Mouse (Mus musculus) olfactory bulb, adult 2 months (tissue): ENCODE data around the gene Spag8. TPM values are rescaled to one million over a fixed set of nuclear protein-coding genes. Genes with fewer than 3 reads are reported as not detected.
A peak's percentile ranks its signal among the peaks of the same experiment; 100 is the strongest.

Experiments used
- H3K27ac ChIP-seq: fragments of 200-500 bp; 2 replicates; pipeline ENCODE4 v1.5.1; 2012; ENCODE audit warnings: low read depth, low read length; ENCODE audit not compliant: insufficient read depth
- H3K4me1 ChIP-seq: fragments of 200-500 bp; 2 replicates; pipeline ENCODE4 v1.6.1; 2012; ENCODE audit warnings: low read length; ENCODE audit not compliant: control insufficient read depth, insufficient read depth
- H3K4me3 ChIP-seq: fragments of 200-500 bp; 2 replicates; pipeline ENCODE4 v1.5.1; 2012; ENCODE audit warnings: mild to moderate bottlenecking, low read depth, low read length, moderate library complexity; ENCODE audit not compliant: insufficient read depth
- CTCF ChIP-seq: fragments of 200-500 bp; IDR thresholded peaks from 2 replicates; pipeline ENCODE4 v1.5.1; 2012; ENCODE audit warnings: low read depth, mild to moderate bottlenecking, low read length, moderate library complexity; ENCODE audit not compliant: insufficient read depth
- POLR2A ChIP-seq: fragments of 200-500 bp; IDR thresholded peaks from 2 replicates; pipeline ENCODE4 v1.6.1; 2012; ENCODE audit warnings: mild to moderate bottlenecking, low read depth, low read length, moderate library complexity; ENCODE audit not compliant: insufficient read depth
- WGBS: fragments of 180-500 bp; shearing (Covaris S2); methylation state at CpG from one replicate; pipeline ENCODE4 v1.1.7; 2018; 5-methylcytosine and 5-hydroxymethylcytosine counted together
- polyA plus RNA-seq: library from polyadenylated mRNA; stranded (reverse); fragments of >200 nt; gene quantifications from 2 replicates; pipeline ENCODE4 v1.2.4, GENCODE M21; 2012; ENCODE audit warnings: low replicate concordance; ENCODE audit not compliant: missing spikeins, insufficient read depth, insufficient read length

Gene Spag8
- not detected in 2 replicates for polyA plus RNA-seq

GRCm38 (mm10) chr4:43653161-43654015 is at the start of gene Spag8:
TSS of gene Spag8 (minus strand) at chr4:43653594.
- peak within 1 kb of the TSS; percentile 38 for H3K4me3 ChIP-seq
- WGBS: 14% methylated on average over 24 of the region's 24 CpGs
- TF ChIP-seq CTCF (no peak), POLR2A (no peak)
- H3K27ac ChIP-seq: no peak within 1 kb of the TSS
- H3K4me1 ChIP-seq: peaks cover 9% of the 10 kb centered on the region; the same call in 1 of the 2 replicates

- no peak within 1 kb of the TSS for H3K4me3 ChIP-seq
- WGBS: 94% methylated on average over 6 of the region's 6 CpGs
- no peak within 1 kb of the TSS for H3K27ac ChIP-seq
- H3K4me1 ChIP-seq: no peaks in the 10 kb centered on the region; the same call in 1 of the 2 replicates
- no peak for TF ChIP-seq POLR2A
- TF ChIP-seq CTCF: no peak
Observed at GRCm38 (mm10) chr4:43700707-43701106, 47.3 kb upstream of the Spag8 start, which contains the start of gene Olfr70. TSS of gene Olfr70 (minus strand) at chr4:43700807.

- WGBS: 82% methylated on average over 13 of the region's 13 CpGs
- no peak for TF ChIP-seq CTCF
- 0 out of 2 replicates have a peak, but pooled peaks have one; percentile 17 for TF ChIP-seq POLR2A
- H3K27ac ChIP-seq: no peak overlapping the region
- H3K4me3 ChIP-seq: no peak overlapping the region
- no peaks in the 10 kb centered on the region for H3K4me1 ChIP-seq
Observed at GRCm38 (mm10) chr4:43696561-43696960, 43.2 kb upstream of the Spag8 start.

DNA sequence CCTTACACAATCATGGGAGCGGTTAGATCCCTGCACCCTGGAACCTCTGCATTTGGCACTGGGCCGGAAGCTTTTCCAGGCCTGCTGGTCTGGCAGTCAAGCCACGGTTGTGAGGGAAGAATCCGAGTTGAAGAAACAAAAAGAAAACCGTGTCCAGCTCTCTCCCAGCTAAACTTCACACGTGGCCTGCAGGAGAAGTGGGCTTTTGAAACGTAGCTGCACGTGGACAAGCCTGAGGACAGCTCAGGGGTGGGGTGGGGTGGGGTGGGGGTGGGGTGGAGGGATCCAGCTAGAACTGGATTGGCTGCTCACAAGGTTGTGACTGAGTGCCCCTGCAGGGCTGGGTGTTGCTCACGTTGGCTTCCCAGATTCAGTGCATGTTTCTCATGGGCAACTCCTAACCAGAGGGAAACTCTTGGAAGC is 41.9 kb upstream of the Spag8 start:
- no peak for TF ChIP-seq CTCF
- no peak for TF ChIP-seq POLR2A
- no peak overlapping the region for H3K27ac ChIP-seq
- no peak overlapping the region for H3K4me3 ChIP-seq
- peaks cover 5% of the 10 kb centered on the region; the same call in 1 of the 2 replicates for H3K4me1 ChIP-seq
- WGBS: 29% methylated on average over 9 of the region's 9 CpGs

DNA sequence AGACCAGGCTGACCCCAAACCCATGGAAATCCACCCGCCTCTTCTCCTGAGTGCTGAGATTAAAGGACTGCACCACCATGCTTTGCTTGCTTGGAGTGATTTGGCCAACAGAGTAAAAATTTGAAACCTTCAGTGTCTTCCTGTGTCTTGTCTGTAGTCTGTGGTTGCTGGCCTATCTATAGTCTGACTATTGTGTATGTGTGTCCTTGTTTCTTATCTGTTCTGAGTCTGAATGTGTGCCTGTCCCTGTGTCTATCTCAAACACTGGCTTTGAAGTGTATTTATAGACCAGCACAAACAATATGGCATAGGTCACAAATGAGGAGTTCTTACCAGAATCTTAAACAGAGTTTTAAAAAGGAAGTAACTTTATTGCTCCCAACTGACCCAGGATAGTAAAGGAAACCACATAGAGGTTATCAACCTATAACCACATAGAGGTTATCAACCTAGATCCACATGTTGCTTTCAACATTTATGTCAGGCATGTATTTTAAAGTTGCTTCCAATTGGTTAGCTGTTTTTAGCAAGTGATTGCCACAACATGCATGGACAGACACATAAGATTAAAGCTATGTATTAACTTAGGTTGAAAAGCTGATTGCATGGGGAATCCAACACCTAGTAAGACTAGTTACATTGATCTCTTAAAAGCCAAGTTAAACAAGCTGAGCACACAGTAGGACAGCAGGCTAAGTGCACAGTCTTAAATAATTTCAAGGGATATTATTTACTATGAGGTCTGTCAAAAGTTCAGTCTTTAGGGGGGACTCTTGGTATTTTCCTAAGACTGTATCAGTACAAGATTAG is 41.2 kb upstream of the Spag8 start:
- Histone ChIP-seq H3K4me3 (no peak overlapping the region), H3K27ac (no peak overlapping the region), H3K4me1 (peaks cover 8% of the 10 kb centered on the region; the same call in 1 of the 2 replicates)
- no peak for TF ChIP-seq POLR2A
- TF ChIP-seq CTCF: no peak
- 97% methylated on average over 1 of the region's 1 CpGs for WGBS

DNA sequence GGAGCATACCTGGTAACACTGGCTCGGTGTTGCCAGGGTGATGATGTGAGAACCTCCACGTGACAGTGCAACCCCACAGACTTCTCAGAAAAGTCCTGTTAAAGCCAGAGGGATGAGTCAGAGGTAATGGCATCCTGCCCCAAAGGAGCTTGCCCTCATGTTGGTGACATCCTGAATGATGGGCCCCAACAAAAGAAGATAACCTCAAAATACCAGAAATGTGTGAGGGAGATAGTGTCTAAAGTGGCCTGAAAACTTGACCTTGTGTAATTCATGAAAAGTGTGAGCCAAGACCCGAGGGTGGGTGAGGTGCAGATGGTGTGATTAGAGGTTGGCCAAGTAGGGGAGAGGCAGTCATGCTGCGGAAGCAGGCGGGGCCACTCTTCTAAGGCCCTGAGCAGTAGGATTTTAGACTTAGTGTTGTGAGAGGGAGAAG is 40.4 kb upstream of the Spag8 start:
- 69% methylated on average over 5 of the region's 5 CpGs for WGBS

GRCm38 (mm10) chr4:43691026-43691425 is 37.6 kb upstream of the Spag8 start:
- 49% methylated on average over 5 of the region's 5 CpGs for whole genome bisulfite sequencing
- H3K27ac ChIP-seq: no peak overlapping the region
- peaks cover 8% of the 10 kb centered on the region; the same call in 1 of the 2 replicates for H3K4me1 ChIP-seq
- no peak overlapping the region for H3K4me3 ChIP-seq
- TF ChIP-seq POLR2A (no peak), CTCF (no peak)

More for the DNA sequence above, 40.4 kb upstream of the Spag8 start:
- no peak for TF ChIP-seq POLR2A
- TF ChIP-seq CTCF: no peak
- Histone ChIP-seq H3K4me3 (no peak overlapping the region), H3K4me1 (peaks cover 8% of the 10 kb centered on the region; the same call in 1 of the 2 replicates), H3K27ac (no peak overlapping the region)

- H3K27ac ChIP-seq: no peak overlapping the region
- TF ChIP-seq CTCF: no peak
- TF ChIP-seq POLR2A: no peak
- H3K4me1 ChIP-seq: peaks cover 8% of the 10 kb centered on the region; the same call in 1 of the 2 replicates
- 75% methylated on average over 17 of the region's 17 CpGs for whole genome bisulfite sequencing
- no peak overlapping the region for H3K4me3 ChIP-seq
Observed at GRCm38 (mm10) chr4:43690021-43690420, 36.6 kb upstream of the Spag8 start.
